Mouse (Mus musculus): Measurements from ENCODE around the gene Greb1. TPM values are rescaled to one million over a fixed set of nuclear protein-coding genes. Genes with fewer than 3 reads are reported as not detected.

Greb1 gene
- total RNA-seq, 2 experiments from 2014 or later: 0.39 to 0.98 TPM

DNA sequence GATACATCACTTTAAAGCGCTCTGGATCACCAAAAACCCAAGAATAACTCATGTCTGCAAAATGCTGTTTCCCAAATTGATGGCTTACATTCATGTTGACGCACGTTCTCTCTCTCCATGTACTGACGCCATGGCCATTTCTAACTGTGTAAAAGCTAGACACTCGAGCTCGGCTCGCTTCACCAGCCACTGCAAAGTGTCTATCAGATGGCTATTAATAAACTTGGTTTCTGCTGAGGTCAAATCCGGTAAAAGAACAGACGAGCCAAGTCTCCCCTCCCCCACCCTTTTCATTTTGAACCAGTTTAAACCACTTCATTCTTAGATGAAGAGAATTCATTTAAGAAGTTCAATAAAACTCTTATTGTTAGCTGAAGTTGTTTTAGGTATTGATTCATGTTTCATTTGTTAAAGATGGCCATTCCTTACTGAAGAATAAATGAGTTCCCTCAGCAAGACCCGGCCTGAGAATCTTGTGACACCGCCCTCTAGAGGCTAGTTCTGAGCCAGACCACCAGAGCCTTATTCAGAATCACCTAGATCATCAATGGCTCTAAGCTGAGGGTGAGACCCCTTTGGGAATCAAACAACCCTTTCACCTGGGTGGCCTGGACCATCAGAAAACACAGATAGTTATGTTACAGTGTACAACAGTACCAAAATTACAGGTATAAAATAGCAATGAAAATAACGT, 161.5 kb downstream of the Greb1 start:
- no peak for DNase-seq (ENCODE audit: low spot score in 2 of 2)

DNA sequence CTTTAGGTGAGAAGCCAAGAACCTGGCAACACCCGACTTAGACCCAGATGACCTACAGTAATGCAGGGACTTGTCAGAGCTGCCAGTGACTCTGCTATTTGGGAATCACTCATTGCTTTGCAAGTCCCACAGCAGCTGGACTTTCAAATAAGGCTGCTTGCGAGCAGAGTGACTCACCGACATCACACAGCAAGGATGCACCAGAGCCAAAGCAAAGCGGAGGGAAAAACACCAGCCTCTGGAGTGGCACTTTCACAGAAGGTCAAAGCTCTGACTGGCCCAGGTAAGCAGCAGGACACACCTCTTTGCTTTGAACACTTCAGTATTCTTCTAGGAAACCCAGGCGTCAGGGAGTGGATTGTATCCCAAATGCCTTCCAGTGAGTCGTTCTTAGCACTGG, 164.9 kb downstream of the Greb1 start:
- no peak for DNase-seq (ENCODE audit: low spot score in 2 of 2)

DNA sequence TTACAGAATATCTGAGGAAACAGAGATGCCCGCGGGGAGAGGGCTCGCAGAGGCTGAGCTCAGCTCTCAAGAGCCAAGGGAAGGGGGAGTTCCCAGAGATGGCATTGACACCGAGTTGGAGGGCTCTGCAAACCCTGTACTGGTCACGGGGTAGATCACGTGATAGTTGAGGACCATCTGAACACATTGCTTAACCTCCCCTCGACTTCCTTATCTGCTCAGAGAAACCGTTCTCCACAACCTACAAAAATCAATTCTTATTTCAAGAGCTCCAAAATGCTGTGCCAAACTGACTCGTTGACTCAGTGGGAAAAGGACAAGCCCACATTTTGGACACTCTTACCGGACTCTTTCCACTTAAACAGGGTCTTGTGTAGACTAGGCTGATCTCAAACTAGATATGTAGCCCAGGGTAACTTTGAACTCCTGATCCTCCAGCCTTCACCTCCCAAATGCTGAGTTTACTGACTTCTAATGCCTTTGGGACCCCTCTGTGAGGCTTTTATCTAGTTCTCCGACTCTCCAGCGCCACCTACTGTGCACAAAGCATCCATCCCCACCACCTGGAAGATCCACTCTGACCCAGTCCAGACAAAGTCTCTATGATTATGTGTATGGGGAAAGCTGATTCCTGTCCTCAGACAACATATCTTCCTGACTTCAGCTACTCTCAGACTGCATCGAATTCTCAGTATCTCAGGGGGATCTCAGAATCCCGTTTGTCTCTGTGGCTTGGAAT, 166.4 kb downstream of the Greb1 start:
- DNase-seq (ENCODE audit: low spot score in 2 of 2): peak in 1 of 2 experiments; percentile 43

DNA sequence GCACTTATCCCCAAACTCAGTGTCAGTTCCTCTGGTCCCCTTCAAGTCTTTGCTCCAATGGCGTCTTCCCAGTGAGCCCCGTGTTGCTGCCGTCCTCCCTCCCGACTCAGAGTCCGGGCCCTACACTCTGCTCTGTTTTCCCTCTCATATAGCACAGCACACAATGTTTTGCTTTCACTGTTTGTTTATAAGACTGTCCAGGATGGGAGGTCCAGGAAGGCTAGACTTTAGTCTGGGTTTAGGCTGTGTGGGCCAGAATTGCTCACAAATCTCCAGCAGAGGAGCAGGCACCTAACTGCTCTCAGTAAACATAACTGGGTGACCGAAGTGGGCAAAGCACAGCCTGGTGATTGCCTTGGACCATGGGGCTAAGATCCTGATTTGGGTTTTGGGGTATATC, 167.5 kb downstream of the Greb1 start:
- no peak for DNase-seq (ENCODE audit: low spot score in 2 of 2)

DNA sequence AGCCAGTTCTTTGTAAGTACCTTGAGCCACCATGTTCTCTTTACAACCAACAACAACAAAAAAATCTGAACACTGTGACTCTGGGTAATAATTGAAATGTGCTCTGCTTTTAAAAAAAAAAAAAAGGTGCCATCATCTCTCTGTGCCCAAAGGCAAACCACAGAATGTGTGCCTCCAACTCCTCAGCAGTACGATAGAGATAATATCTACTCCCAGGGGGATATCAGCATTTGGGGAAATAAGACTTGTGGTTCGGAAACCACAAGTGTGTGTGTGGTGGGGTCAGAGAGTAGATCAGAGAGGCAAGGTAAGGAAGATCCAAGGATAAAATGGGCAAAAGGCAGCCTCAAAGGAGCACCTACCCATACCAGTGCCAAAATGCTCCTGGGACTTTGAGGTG, 169.3 kb downstream of the Greb1 start:
- no peak for DNase-seq (ENCODE audit: low spot score in 2 of 2)

DNA sequence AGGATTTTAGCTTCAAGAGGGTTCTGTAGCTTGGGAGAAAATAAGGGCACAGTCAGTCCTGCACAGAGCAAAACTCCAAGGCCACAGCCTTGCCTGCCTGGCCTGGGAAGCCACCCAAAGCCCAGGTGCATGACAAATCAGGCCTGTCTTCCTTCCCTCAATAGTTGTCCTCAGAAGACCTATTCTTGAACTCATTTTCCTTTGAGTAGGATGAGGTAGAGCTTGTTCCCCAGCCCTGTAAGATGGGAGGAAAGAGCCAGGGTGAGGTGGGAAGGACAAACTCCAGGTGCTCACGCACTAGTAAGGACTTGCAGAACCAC, 169.9 kb downstream of the Greb1 start:
- no peak for DNase-seq (ENCODE audit: low spot score in 2 of 2)

DNA sequence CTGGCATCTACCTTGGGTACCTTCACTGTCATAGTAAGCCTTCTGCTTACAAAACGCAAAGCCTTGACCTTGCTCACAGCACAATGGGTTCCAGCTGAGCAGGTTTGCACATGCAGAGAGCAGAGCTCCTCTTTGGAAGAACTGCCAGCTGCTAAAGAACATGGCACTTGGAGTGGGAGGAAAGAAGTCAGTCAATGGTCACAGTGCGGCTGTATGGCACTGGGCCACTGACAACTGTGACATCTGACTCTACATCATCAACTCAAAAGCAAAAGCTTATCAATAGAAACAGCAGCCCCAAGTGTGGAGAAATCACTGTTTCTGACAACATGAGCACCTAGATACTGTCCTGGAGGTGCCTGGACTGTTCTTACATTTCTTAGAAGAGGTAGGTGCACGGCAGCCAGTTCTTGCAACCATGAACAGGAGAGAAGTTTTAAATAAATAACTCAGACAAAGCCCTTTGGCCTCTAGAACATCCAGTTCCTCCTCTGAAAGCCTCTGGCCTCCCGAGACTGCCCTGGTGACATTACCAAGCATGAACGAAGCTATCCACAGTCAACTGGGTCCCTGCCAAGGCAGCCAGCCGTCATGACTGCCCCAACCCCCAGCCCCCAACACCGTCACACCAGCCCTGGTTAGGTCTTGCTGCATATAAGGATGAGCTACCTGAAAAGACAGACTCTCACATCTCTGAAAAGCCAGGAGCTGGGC, 170.4 kb downstream of the Greb1 start:
- peak in 1 of 2 experiments; percentile 16 for DNase-seq (ENCODE audit: low spot score in 2 of 2)

Small RNA genes lying within 50 kb of the gene (microRNA-seq; reads per million reads assigned to microRNA genes)
- not detected for gene Gm44305

Other genes with a start within 250 kb of the Greb1 start
- gene Lpin1, start 189.9 kb downstream of the Greb1 start, total RNA-seq (2021): 10 to 100 TPM; 24.8 to 27.1 TPM
- gene Ntsr2, start 147.5 kb downstream of the Greb1 start, total RNA-seq (2021): 1 to 10 TPM in 1 of 2 experiments, under 1 TPM in 1; 0.83 to 1.2 TPM
- gene E2f6, start 10.1 kb upstream of the Greb1 start, total RNA-seq (2021): 10 to 100 TPM; 53.1 to 57.7 TPM
- 100 to 1,000 TPM; 122 to 125 TPM for gene Rock2, start 94.0 kb upstream of the Greb1 start, total RNA-seq (2021)
- gene Pqlc3, start 199.5 kb upstream of the Greb1 start, total RNA-seq (2021): 1 to 10 TPM; 4.3 to 4.4 TPM
- gene 2410004P03Rik, start 210.8 kb upstream of the Greb1 start, total RNA-seq (2021): under 1 TPM in 1 of 2 experiments, not detected in 1; 0.08 TPM

Data from gastrocnemius, postnatal 4 days (tissue).